Mouse (Mus musculus) embryonic facial prominence, embryonic 11.5 days (tissue): Measurements from ENCODE around the gene Akap9. TPM values are rescaled to one million over a fixed set of nuclear protein-coding genes. Genes with fewer than 3 reads are reported as not detected.
A peak's percentile ranks its signal among the peaks of the same experiment; 100 is the strongest.
"Not testable (repeated sequence)": the region's sequence is repeated elsewhere in the genome, so short reads cannot be mapped to it uniquely, and the experiment has no call there.

Source experiments
- ATAC-seq: fragments of 200-750 bp; cut with Nextera tagmentation; replicated peaks from 2 replicates; pipeline ENCODE4 v1.8.0; 2017; ENCODE audit warnings: low read depth; ENCODE audit not compliant: insufficient number of reproducible peaks, low FRiP score, low TSS enrichment
- DNase-seq: peaks from one replicate; pipeline ENCODE4 v3.0.0-alpha.2; 2015; ENCODE audit warnings: low spot score
- H3K27ac ChIP-seq: fragments of 300-500 bp; sonication (generic); replicated peaks from 2 replicates; pipeline ENCODE4 v1.5.1; 2014; ENCODE audit warnings: mild to moderate bottlenecking, low read depth, low read length, control low read depth
- H3K27me3 ChIP-seq: fragments of 300-500 bp; sonication (generic); 2 replicates; pipeline ENCODE4 v1.6.1; 2014; ENCODE audit warnings: mild to moderate bottlenecking, low read length, moderate library complexity, mixed read lengths; ENCODE audit not compliant: control insufficient read depth, insufficient read depth
- H3K36me3 ChIP-seq: fragments of 300-500 bp; sonication (generic); replicated peaks from 2 replicates; pipeline ENCODE4 v1.6.1; 2014; ENCODE audit warnings: low read depth, mild to moderate bottlenecking, low read length, moderate library complexity, mixed read lengths; ENCODE audit not compliant: control insufficient read depth, insufficient read depth
- H3K4me1 ChIP-seq: fragments of 300-500 bp; sonication (generic); 2 replicates; pipeline ENCODE4 v1.6.1; 2014; ENCODE audit warnings: low read length, mixed read lengths; ENCODE audit not compliant: control insufficient read depth, insufficient read depth
- H3K4me2 ChIP-seq: fragments of 300-500 bp; sonication (generic); 2 replicates; pipeline ENCODE4 v1.6.1; 2014; ENCODE audit warnings: low read depth, mild to moderate bottlenecking, control low read depth, low read length, moderate library complexity
- H3K4me3 ChIP-seq: fragments of 300-500 bp; sonication (generic); 2 replicates; pipeline ENCODE4 v1.5.1; 2014; ENCODE audit warnings: low read depth, low read length, control low read depth
- H3K9ac ChIP-seq: fragments of 300-500 bp; sonication (generic); replicated peaks from 2 replicates; pipeline ENCODE4 v1.6.1; 2014; ENCODE audit warnings: mild to moderate bottlenecking, control low read depth, low read length
- H3K9me3 ChIP-seq: fragments of 300-500 bp; sonication (generic); replicated peaks from 2 replicates; pipeline ENCODE4 v1.6.1; 2016; ENCODE audit warnings: mild to moderate bottlenecking, low read length, inconsistent platforms, mixed read lengths; ENCODE audit not compliant: control insufficient read depth
- WGBS: fragments of 180-500 bp; shearing (Covaris S2); extraction: QIAGEN DNeasy Blood & Tissue Kit; methylation state at CpG from one replicate; pipeline ENCODE4 v1.1.7; 2014; 5-methylcytosine and 5-hydroxymethylcytosine counted together
- polyA plus RNA-seq: library from polyadenylated mRNA; unstranded; fragments of >200 nt; fragmentation: Nextera tagmentation; extraction: Ambion mirVana; gene quantifications from 2 replicates; pipeline ENCODE4 v1.2.1, GENCODE M21; 2014

Akap9 gene
- polyA plus RNA-seq, 1 experiment from 2014 or later = 97.9 TPM

- no peak for DNase-seq
- ATAC-seq = no peak
Observed at GRCm38 (mm10) chr5:4006606-4007005, 78.8 kb downstream of the Akap9 start.

GRCm38 (mm10) chr5:4008266-4008665 lies 80.4 kb downstream of the Akap9 start:
- Histone ChIP-seq H3K4me1 (no peaks in the 10 kb centered on the region), H3K27me3 (no peaks in the 10 kb centered on the region), H3K27ac (no peak overlapping the region), H3K4me2 (no peak overlapping the region), H3K36me3 (no peaks in the 10 kb centered on the region), H3K9me3 (no peaks in the 10 kb centered on the region), H3K9ac (no peak overlapping the region), H3K4me3 (no peak overlapping the region)
- WGBS = 95% methylated on average over 10 of the region's 10 CpGs
- ATAC-seq = no peak
- DNase-seq = no peak

More at GRCm38 (mm10) chr5:4006606-4007005, 78.8 kb downstream of the Akap9 start:
- Histone ChIP-seq H3K9me3 (no peaks in the 10 kb centered on the region), H3K9ac (no peak overlapping the region), H3K4me1 (no peaks in the 10 kb centered on the region), H3K27me3 (no peaks in the 10 kb centered on the region), H3K4me2 (no peak overlapping the region), H3K4me3 (no peak overlapping the region), H3K27ac (no peak overlapping the region), H3K36me3 (no peaks in the 10 kb centered on the region)
- 94% methylated on average over 3 of the region's 3 CpGs for WGBS

- Histone ChIP-seq H3K27ac (no peak overlapping the region), H3K4me3 (no peak overlapping the region), H3K9me3 (no peaks in the 10 kb centered on the region), H3K4me2 (no peak overlapping the region), H3K4me1 (no peaks in the 10 kb centered on the region), H3K36me3 (0 out of 2 replicates have a peak, but pooled peaks cover 3% of the 10 kb centered on the region), H3K9ac (no peak overlapping the region), H3K27me3 (no peaks in the 10 kb centered on the region)
- DNase-seq (no peak), ATAC-seq (no peak)
- 82% methylated on average over 6 of the region's 6 CpGs for WGBS
Observed at GRCm38 (mm10) chr5:4009540-4009939, 81.7 kb downstream of the Akap9 start.

- H3K4me1 ChIP-seq, H3K4me3 ChIP-seq, H3K4me2 ChIP-seq, H3K9me3 ChIP-seq, H3K27me3 ChIP-seq, H3K9ac ChIP-seq, H3K36me3 ChIP-seq, DNase-seq, H3K27ac ChIP-seq, ATAC-seq: not testable (repeated sequence)
- 96% methylated on average over 1 of the region's 1 CpGs for WGBS
Observed at GRCm38 (mm10) chr5:4017646-4018045, 89.8 kb downstream of the Akap9 start.

GRCm38 (mm10) chr5:4019377-4019776 lies 91.5 kb downstream of the Akap9 start:
- 92% methylated on average over 4 of the region's 4 CpGs for WGBS
- Histone ChIP-seq H3K36me3 (peaks cover 2% of the 10 kb centered on the region; the same call in 1 of the 2 replicates), H3K4me1 (no peaks in the 10 kb centered on the region), H3K27me3 (no peaks in the 10 kb centered on the region), H3K4me3 (no peak overlapping the region), H3K9me3 (no peaks in the 10 kb centered on the region), H3K27ac (no peak overlapping the region), H3K9ac (no peak overlapping the region), H3K4me2 (no peak overlapping the region)
- DNase-seq (no peak), ATAC-seq (no peak)

- no peaks in the 10 kb centered on the region for H3K27me3 ChIP-seq
- H3K36me3 ChIP-seq = peaks cover 2% of the 10 kb centered on the region; the same call in 1 of the 2 replicates
- no peaks in the 10 kb centered on the region for H3K9me3 ChIP-seq
- H3K4me1 ChIP-seq = no peaks in the 10 kb centered on the region
- no peak overlapping the region for H3K27ac ChIP-seq
- no peak for ATAC-seq
- no peak overlapping the region for H3K9ac ChIP-seq
- WGBS = 96% methylated on average over 1 of the region's 1 CpGs
- no peak for DNase-seq
- no peak overlapping the region for H3K4me2 ChIP-seq
- H3K4me3 ChIP-seq = no peak overlapping the region
Observed at GRCm38 (mm10) chr5:4020018-4020417, 92.2 kb downstream of the Akap9 start.

GRCm38 (mm10) chr5:4023186-4023585 lies 95.3 kb downstream of the Akap9 start:
- peak; percentile 3 for DNase-seq
- WGBS = 81% methylated on average over 13 of the region's 13 CpGs
- no peak for ATAC-seq

GRCm38 (mm10) chr5:4023742-4024681 lies 96.2 kb downstream of the Akap9 start:
- DNase-seq = peak; percentile 54
- Histone ChIP-seq H3K36me3 (peaks cover 2% of the 10 kb centered on the region), H3K4me2 (no peak overlapping the region), H3K27me3 (no peaks in the 10 kb centered on the region), H3K4me3 (no peak overlapping the region), H3K27ac (no peak overlapping the region), H3K4me1 (no peaks in the 10 kb centered on the region), H3K9me3 (no peaks in the 10 kb centered on the region), H3K9ac (no peak overlapping the region)
- ATAC-seq = 0 out of 2 replicates have a peak, but pooled peaks have one; percentile 52
- WGBS = 58% methylated on average over 16 of the region's 16 CpGs

More at GRCm38 (mm10) chr5:4023186-4023585, 95.3 kb downstream of the Akap9 start:
- Histone ChIP-seq H3K9ac (no peak overlapping the region), H3K9me3 (no peaks in the 10 kb centered on the region), H3K4me3 (no peak overlapping the region), H3K4me2 (no peak overlapping the region), H3K27me3 (no peaks in the 10 kb centered on the region), H3K4me1 (no peaks in the 10 kb centered on the region), H3K27ac (no peak overlapping the region), H3K36me3 (peaks cover 2% of the 10 kb centered on the region)
